Mouse (Mus musculus) urinary bladder, postnatal 14 days (tissue): ENCODE results near the gene Mpg.
A peak's percentile ranks its signal among the peaks of the same experiment; 100 is the strongest.
"Not testable (repeated sequence)": the region's sequence is repeated elsewhere in the genome, so short reads cannot be mapped to it uniquely, and the experiment has no call there.

Experiments used
- DNase-seq: peaks from one replicate; pipeline ENCODE4 v3.0.0; 2021; ENCODE audit warnings: low spot score

Mpg gene

GRCm38 (mm10) chr11:32226124-32226871 is at the start of gene Mpg:
Gene Mpg, plus strand, starts transcription at chr11:32226505.
- peak; percentile 92 for DNase-seq

DNA sequence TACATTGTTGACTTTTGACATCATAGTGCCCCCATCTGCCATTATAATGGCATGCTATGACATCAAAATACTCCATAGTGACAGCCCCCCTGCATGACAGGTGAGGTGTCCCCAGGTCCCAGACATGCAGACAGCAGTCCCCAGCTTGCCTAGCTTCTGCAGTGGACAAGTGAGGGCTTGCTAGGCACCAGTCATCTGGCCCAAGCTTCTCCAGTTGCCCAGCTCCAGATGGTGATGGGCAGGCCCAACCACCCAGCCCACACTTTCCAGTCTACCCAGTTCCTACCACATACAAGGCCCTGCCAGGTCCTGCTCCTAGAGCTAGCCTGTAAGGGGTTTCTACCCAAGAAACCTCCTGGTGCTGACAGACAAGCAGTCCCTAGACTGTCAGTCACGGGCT is 47.8 kb upstream of the Mpg start:
- no peak for DNase-seq

DNA sequence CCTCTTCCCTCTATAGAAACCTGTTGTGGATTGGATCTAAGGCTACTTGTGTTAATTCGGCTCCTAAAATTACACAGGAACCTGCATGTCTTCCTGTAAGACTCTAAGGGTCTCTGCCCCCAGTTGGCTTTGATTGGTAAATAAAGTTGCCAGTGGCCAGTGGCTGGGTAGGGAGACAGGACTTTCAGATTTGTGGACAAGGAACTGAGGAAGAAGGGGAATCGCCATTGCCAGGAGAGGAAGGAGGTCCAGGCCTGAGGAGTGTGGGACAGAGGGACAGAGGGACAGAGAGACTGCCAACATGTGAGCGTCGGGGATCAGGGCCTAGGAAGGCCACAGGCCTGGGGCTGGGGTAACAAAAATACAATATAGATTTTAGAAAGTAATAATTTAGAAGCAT is 45.1 kb upstream of the Mpg start:
- DNase-seq: no peak

DNA sequence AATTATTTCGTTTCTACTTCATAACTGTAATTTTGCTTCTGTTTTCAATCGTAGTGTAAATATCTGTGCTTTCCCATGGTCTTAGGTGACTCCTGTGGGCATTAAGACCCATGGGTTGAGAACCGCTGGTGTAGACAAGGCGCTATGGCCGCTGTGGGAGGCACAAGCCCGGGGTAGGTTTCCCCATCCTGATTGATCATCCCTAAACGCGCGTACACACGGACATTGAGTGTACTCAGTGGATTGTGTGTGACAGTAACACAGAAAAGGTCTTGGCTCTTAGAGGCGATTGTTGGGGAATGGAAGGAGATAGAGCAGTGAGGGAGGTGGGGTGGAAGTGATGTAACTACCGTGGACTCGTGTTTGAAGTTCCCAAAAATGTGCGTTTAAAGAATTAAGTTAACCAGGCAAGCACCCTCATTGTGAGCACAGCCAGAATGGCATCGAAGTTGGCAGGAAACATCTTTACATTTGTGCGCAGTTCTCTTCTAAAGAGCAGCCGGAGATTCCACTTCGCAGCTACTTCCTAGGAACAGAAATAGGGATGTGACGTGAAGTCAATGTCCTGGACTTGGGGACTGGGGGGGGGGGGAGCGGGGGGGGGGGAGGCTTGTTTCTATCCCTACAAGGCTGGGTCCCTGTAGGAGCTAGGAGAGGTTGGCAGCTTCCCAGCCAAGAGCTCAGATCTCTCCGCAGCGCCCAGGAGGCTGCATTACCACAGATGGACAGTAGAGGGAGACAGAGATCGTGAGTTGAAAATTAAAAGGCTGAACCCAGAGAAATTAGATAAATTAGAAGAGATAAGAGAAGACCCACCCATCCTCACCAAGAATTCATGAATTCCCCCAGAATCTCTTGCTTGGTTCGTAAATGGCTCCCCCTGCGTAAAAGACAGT is 44.1 kb upstream of the Mpg start:
- peak; percentile 83 for DNase-seq

DNA sequence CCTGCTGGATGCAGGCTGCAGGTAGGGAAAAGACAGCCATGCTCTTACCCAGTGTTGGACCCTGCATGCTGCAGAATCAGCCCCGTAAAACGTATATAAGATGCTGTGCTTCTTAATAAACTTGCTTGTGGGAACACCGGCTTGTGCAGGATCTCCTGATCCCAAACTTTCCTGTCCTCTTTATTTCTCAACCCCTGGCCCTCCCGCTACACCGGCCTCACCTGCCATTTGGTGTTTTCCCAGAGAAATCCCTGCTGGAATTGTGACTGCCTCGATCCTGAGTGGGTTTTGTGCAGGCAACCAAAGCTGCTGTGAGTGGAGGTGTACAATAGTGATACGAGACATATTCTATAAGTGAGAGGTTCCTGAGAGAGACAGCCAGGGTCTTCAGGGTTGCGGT is 41.8 kb upstream of the Mpg start:
- no peak for DNase-seq

GRCm38 (mm10) chr11:32186031-32186430 is 40.3 kb upstream of the Mpg start:
- DNase-seq: no peak

- no peak for DNase-seq
Observed at GRCm38 (mm10) chr11:32187256-32187655, 39.0 kb upstream of the Mpg start.

DNA sequence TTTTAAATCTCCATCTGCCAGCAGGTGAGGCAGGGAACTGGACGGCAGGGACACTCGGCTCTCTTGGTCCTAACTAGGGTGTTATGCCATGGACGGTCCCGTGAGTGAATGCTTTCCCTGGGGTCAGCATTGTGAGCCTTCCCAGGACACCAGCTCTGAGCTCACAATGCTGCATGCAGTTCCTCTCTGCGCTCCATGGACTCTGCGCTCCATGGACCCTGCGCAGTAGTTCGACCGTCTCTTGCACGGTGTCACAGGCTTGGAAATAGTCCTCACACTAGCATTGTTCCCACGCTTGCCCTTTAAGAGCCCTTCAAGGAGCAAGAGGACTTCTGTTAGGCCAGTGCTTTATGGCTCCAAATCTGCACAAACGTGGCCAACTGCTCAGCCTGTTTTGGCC is 37.4 kb upstream of the Mpg start:
- DNase-seq: no peak

DNA sequence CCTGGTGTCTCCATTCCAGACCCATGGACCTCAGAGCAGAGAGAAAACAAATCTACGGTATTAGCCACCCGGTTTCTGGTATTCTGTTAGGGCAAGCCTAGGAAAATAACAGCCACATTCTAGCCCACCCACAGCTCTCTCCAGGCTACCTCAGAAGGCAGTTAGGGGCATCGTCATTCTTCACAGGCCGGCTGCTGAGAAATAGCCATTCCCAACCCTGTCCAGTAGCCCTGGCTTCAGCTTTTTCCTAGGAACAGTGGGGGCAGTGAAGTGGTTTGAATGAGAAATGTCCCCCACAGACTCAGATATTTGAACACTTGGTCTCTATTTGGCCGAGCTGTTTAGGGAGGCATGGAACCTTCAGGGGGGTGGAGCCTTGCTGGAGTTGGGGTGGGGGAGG is 36.9 kb upstream of the Mpg start:
- no peak for DNase-seq

DNA sequence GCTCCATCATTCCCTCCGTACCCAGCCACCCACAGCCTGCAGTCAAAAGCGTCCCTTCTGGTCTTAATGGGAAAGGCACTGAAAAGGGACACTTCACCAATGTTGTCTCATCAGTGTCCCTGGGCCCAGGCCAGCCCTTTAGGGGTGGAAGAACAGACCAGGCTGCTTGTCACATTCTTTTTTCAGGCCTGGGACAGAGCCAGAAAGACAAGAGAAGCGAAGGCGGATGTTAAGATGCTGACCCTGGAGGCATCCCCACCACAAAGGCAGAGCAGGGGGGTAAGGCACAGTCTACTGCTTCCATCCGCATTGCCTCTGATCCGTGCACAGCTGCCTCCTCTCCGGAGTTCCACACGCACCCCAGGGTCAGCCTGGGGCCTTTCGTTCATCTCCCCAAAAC is 36.2 kb upstream of the Mpg start:
- no peak for DNase-seq

GRCm38 (mm10) chr11:32190603-32191110 is 35.6 kb upstream of the Mpg start:
- no peak for DNase-seq

DNA sequence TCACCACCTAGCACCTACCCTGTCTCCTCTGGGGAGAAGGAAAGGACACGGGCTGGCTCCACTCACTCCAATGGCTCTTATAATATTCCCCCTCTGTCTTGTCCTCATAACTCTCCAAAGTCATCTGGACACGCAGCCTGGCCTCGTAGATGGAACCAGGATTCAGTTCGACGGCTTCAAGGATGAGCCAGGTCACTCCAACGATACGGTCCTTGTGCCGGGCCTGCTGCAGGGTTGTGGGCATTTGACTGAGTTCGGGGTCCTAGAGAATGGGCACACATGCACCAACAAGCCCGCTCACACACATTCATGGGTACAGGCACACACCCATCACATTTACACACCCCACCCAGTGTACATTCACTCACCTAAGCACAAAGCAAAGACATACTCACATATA is 33.1 kb upstream of the Mpg start:
- DNase-seq: no peak

- DNase-seq: no peak
Observed at GRCm38 (mm10) chr11:32194086-32194485, 32.2 kb upstream of the Mpg start.

GRCm38 (mm10) chr11:32194626-32195025 is 31.7 kb upstream of the Mpg start:
- no peak for DNase-seq

GRCm38 (mm10) chr11:32195867-32196540 is 30.3 kb upstream of the Mpg start:
- no peak for DNase-seq

- DNase-seq: no peak
Observed at GRCm38 (mm10) chr11:32196727-32197126, 29.6 kb upstream of the Mpg start.

GRCm38 (mm10) chr11:32197766-32198165 is 28.5 kb upstream of the Mpg start:
- DNase-seq: no peak

- peak; percentile 1 for DNase-seq
Observed at GRCm38 (mm10) chr11:32198256-32198955, 27.9 kb upstream of the Mpg start.

DNA sequence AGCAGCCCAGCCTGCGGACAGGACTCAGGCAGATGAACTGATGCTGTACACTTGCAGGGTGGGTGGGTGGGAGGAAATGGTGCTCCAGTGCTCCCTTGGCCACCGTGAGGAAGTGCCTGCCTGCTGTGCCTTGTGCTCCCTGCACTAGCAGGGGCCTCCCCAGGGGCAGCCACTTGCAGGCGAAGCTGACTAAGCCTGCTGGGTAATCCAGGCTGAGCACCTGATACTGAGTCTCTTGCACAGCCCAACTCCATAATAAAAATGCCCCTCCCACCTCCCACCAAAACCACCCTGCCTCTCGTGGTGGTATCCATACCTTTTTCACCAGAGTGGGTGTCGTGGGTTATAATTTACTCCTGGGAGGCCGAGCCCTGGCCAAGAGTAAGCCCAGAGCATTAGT is 27.1 kb upstream of the Mpg start:
- DNase-seq: peak; percentile 1

- DNase-seq: peak; percentile 1
Observed at GRCm38 (mm10) chr11:32200075-32200601, 26.2 kb upstream of the Mpg start, which contains the start of gene Il9r. Gene Il9r, minus strand, starts transcription at chr11:32200279.

GRCm38 (mm10) chr11:32200992-32201391 is 25.3 kb upstream of the Mpg start:
- DNase-seq: not testable (repeated sequence)
